Mouse (Mus musculus): Measurements from ENCODE around the gene Pcbd2.
A peak's percentile ranks its signal among the peaks of the same experiment; 100 is the strongest.

DNA sequence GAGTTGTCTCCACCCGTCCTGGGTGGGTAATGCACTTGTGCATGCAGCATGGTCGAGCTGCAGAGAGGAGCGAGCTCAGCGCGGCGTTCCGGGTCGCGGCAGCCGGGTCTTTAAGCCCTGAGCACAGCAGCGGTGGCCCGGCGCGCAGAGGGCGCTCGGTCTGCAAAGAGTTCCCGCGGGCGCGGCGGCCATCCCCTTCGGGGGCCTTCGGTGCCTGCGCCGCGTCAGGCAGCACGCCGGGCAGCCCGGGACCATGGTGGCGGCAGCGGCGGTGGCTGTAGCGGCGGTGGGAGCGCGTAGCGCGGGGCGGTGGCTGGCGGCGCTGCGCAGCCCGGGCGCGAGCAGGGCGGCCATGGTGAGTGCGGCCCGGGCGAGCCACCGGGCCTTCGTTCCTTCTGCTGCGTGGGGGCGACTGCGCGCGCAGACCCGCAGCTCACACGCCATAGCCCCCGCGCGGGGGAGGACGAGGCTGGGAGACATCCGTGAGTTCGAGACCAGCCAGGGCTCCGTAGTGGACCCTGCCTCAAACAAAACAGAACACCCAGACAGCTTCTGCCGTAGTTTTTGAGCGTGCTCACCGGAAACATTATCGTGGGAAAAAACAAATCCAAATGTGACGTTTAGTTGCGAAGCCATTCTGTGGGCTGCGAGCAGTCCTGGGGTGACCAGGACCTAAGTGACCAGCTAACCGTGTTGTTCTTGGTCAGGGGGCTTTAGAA, at the start of gene Pcbd2:
- TF ChIP-seq POLR2A (IDR thresholded peaks at IDR 0.05; ENCODE audit: extremely low read depth, insufficient read depth, low read length) (peak; percentile 14; the same call in 1 of the 2 replicates), CTCF (IDR thresholded peaks at IDR 0.05; ENCODE audit: extremely low read depth, insufficient read depth, low read length) (no peak)
